In genomic region chr5:151315804-151316597, GRCm38 (mm10) we compare ENCODE assay signal across 10 mouse cellular contexts.
DNase-seq lines count a peak whose midpoint lies in the region; ATAC-seq and TF ChIP-seq lines count a peak whose summit lies in the region.
"Had no signal": no experiment of that assay in that cellular context is flagged by ENCODE, and none has a peak within 500 bp of the region (broad histone marks: within the 10 kb centered on the region; RNA-seq: fewer than 3 reads in every experiment).

No protein-coding gene starts in this region.

- H3K27me3 ChIP-seq in C2C12 (ENCODE audit: control insufficient read depth, insufficient read depth, insufficient read length), result no peaks in the 10 kb centered on the region
- no peaks in the 10 kb centered on the region for H3K27me3 ChIP-seq in lung, embryonic 15.5 days
- H3K27me3 ChIP-seq in liver, postnatal 0 days (ENCODE audit: insufficient read depth, low read length), result no peaks in the 10 kb centered on the region
- H3K27me3 ChIP-seq: embryonic facial prominence, embryonic 13.5 days had no signal

- no peaks in the 10 kb centered on the region for H3K79me3 ChIP-seq in C2C12 (ENCODE audit: low read depth)

- H3K9ac ChIP-seq in lung, embryonic 15.5 days, result no peak overlapping the region
- no peak overlapping the region for H3K9ac ChIP-seq in liver, postnatal 0 days (replicated peaks)
- H3K9ac ChIP-seq: embryonic facial prominence, embryonic 13.5 days had no signal

- H3K36me3 ChIP-seq in C2C12 (ENCODE audit: control insufficient read depth, insufficient read depth), result no peaks in the 10 kb centered on the region
- no peaks in the 10 kb centered on the region for H3K36me3 ChIP-seq in lung, embryonic 15.5 days
- no peaks in the 10 kb centered on the region for H3K36me3 ChIP-seq in liver, postnatal 0 days (replicated peaks; ENCODE audit: insufficient read depth, low read length)
- H3K36me3 ChIP-seq: embryonic facial prominence, embryonic 13.5 days had no signal

- intact Hi-C loops in gastrocnemius, adult 2 months (cut with DNase I), result no loop called here
- intact Hi-C loops in heart, postnatal 10 days (cut with DNase I), result no loop called here

- DNase-seq in gastrocnemius, adult 2 months, result peak; percentile 19
- no peak for DNase-seq in gastrocnemius, postnatal 10 days
- peak; percentile 5 to 11 for DNase-seq in heart, postnatal 10 days
- no peak for DNase-seq in spleen, adult 12 weeks (ENCODE audit: low spot score)
- DNase-seq in liver, postnatal 0 days, result no peak
- no peak for DNase-seq in cerebellum, postnatal 14 days

- peaks cover 10% of the 10 kb centered on the region for H3K4me1 ChIP-seq in lung, embryonic 15.5 days
- H3K4me1 ChIP-seq in liver, postnatal 0 days (ENCODE audit: insufficient read depth), result no peaks in the 10 kb centered on the region

- H3K4me2 ChIP-seq in lung, embryonic 15.5 days, result no peak overlapping the region
- H3K4me2 ChIP-seq in liver, postnatal 0 days (ENCODE audit: low read depth, low read length), result no peak overlapping the region
- H3K4me2 ChIP-seq: embryonic facial prominence, embryonic 13.5 days; midbrain, embryonic 11.5 days had no signal

- H3K79me2 ChIP-seq in C2C12 (ENCODE audit: control insufficient read depth, insufficient read depth), result no peaks in the 10 kb centered on the region

- no peak for TF ChIP-seq CTCF in gastrocnemius, adult 2 months (IDR thresholded peaks at IDR 0.05)
- no peak for TF ChIP-seq CTCF in C2C12 (IDR thresholded peaks at IDR 0.05; ENCODE audit: control insufficient read depth, insufficient read depth, insufficient read length)
- TF ChIP-seq CTCF in liver, postnatal 0 days (IDR thresholded peaks at IDR 0.05; ENCODE audit: low read depth), result no peak

- ATAC-seq in lung, embryonic 15.5 days (ENCODE audit: borderline replicate concordance, extremely low read depth, low FRiP score, low TSS enrichment), result peak; percentile 81; the same call in 1 of the 2 replicates
- ATAC-seq in liver, postnatal 0 days, result no peak

- H3K27ac ChIP-seq in gastrocnemius, adult 2 months, result no peak overlapping the region
- H3K27ac ChIP-seq in lung, embryonic 15.5 days, result no peak overlapping the region
- H3K27ac ChIP-seq in liver, postnatal 0 days (ENCODE audit: low read depth), result no peak overlapping the region
- H3K27ac ChIP-seq: embryonic facial prominence, embryonic 13.5 days had no signal

- WGBS in lung, embryonic 15.5 days, result 29% methylated on average over 10 of the region's 10 CpGs
- WGBS in liver, postnatal 0 days (ENCODE audit: insufficient replicate concordance), result 70% methylated on average over 10 of the region's 10 CpGs

- H3K9me3 ChIP-seq in lung, embryonic 15.5 days, result no peaks in the 10 kb centered on the region
- H3K9me3 ChIP-seq in liver, postnatal 0 days (ENCODE audit: low read length), result no peaks in the 10 kb centered on the region
- H3K9me3 ChIP-seq: embryonic facial prominence, embryonic 13.5 days had no signal

- no peak overlapping the region for H3K4me3 ChIP-seq in gastrocnemius, adult 2 months
- H3K4me3 ChIP-seq in C2C12 (ENCODE audit: insufficient read depth, poor library complexity, severe bottlenecking), result peak overlapping the region; percentile 15
- H3K4me3 ChIP-seq in lung, embryonic 15.5 days, result no peak overlapping the region
- H3K4me3 ChIP-seq in liver, postnatal 0 days (ENCODE audit: low read depth, low read length), result no peak overlapping the region
- H3K4me3 ChIP-seq: embryonic facial prominence, embryonic 13.5 days had no signal

- TF ChIP-seq EP300 in liver, postnatal 0 days (IDR thresholded peaks at IDR 0.05; ENCODE audit: low read depth), result no peak

- no peak overlapping the region for H3ac ChIP-seq in C2C12 (ENCODE audit: control insufficient read depth, insufficient read length, low read depth)

TF ChIP-seq in C2C12, 6 proteins besides CTCF, POLR2A, EP300 and RAD21:
- TF ChIP-seq CEBPB (IDR thresholded peaks at IDR 0.05; ENCODE audit: low read depth) (peak; percentile 6), MYOG (IDR thresholded peaks at IDR 0.05; ENCODE audit: control insufficient read depth, extremely low read depth, insufficient read length) (no peak), FOSL1 (IDR thresholded peaks at IDR 0.05; ENCODE audit: insufficient read depth, low read length, poor library complexity, severe bottlenecking) (peak; percentile 82), USF1 (IDR thresholded peaks at IDR 0.05; ENCODE audit: low read depth) (no peak), MYOD1 (IDR thresholded peaks at IDR 0.05; ENCODE audit: control insufficient read depth, insufficient read length, low read depth) (peak; percentile 8), MAX (IDR thresholded peaks at IDR 0.05) (peak; percentile 50)

Comparison
In these comparisons a context has a peak if more than half of its experiments do, and no peak if none do; other contexts are left out.
1. DNase-seq: peak in gastrocnemius, adult 2 months (single experiment) and heart, postnatal 10 days (2 of 2); none in gastrocnemius, postnatal 10 days (single experiment), spleen, adult 12 weeks (single experiment), liver, postnatal 0 days (single experiment) and cerebellum, postnatal 14 days (0 of 2).